Mouse (Mus musculus) E14TG2a.4 (cell line): Measurements from ENCODE around the gene Sema6b.

Experiments
- CTCF ChIP-seq: conservative IDR thresholded peaks from 2 replicates; pipeline ENCODE4 v1.5.1; 2014; ENCODE audit warnings: low read length
- POU5F1 ChIP-seq: IDR thresholded peaks from 2 replicates; pipeline ENCODE4 v1.6.1; 2014; ENCODE audit warnings: low read length, borderline replicate concordance

GRCm38 (mm10) chr17:56116193-56116592, 23.9 kb downstream of the Sema6b start:
- TF ChIP-seq CTCF (no peak), POU5F1 (no peak)
